Mouse (Mus musculus) heart, embryonic 14.5 days (tissue): ENCODE data around the gene Rpl36al. TPM values are rescaled to one million over a fixed set of nuclear protein-coding genes. Genes with fewer than 3 reads are reported as not detected.

Experiments
- ATAC-seq: fragments of 200-750 bp; cut with Nextera tagmentation; 2 replicates; pipeline ENCODE4 v1.8.0; 2017; ENCODE audit warnings: low read depth, moderate TSS enrichment; ENCODE audit not compliant: insufficient number of reproducible peaks, insufficient read depth, low FRiP score
- H3K27ac ChIP-seq, 2 experiments: fragments of 200-500 bp in 1 of 2; fragments of 300-500 bp in 1 of 2; sonication (generic) in 1 of 2; replicated peaks in 1 of 2; 2 replicates each; pipeline ENCODE4 v1.5.1; 2012 to 2014; ENCODE audit warnings: low read depth in 2 of 2, low read length in 2 of 2, control low read depth in 1 of 2, mild to moderate bottlenecking in 1 of 2, mixed read lengths in 1 of 2; ENCODE audit not compliant: control insufficient read depth in 1 of 2, insufficient read depth in 1 of 2
- H3K27me3 ChIP-seq: fragments of 300-500 bp; sonication (generic); 2 replicates; pipeline ENCODE4 v1.6.1; 2014; ENCODE audit warnings: mild to moderate bottlenecking, low read length, control low read depth; ENCODE audit not compliant: control insufficient read depth, insufficient read depth
- H3K36me3 ChIP-seq: fragments of 300-500 bp; sonication (generic); 2 replicates; pipeline ENCODE4 v1.6.1; 2014; ENCODE audit warnings: mild to moderate bottlenecking, control low read depth, low read length, mixed read lengths; ENCODE audit not compliant: control insufficient read depth, insufficient read depth
- H3K4me1 ChIP-seq, 2 experiments: fragments of 200-500 bp in 1 of 2; fragments of 300-500 bp in 1 of 2; sonication (generic) in 1 of 2; 2 replicates each; pipeline ENCODE4 v1.6.1; 2012 to 2014; ENCODE audit warnings: low read length in 2 of 2, control low read depth in 1 of 2, mixed read lengths in 1 of 2; ENCODE audit not compliant: control insufficient read depth in 2 of 2, insufficient read depth in 2 of 2
- H3K4me2 ChIP-seq: fragments of 300-500 bp; sonication (generic); 2 replicates; pipeline ENCODE4 v1.6.1; 2014; ENCODE audit warnings: mild to moderate bottlenecking, low read length
- H3K4me3 ChIP-seq, 2 experiments: fragments of 200-500 bp in 1 of 2; fragments of 300-500 bp in 1 of 2; sonication (generic) in 1 of 2; 2 replicates each; pipeline ENCODE4 v1.5.1; 2012 to 2014; ENCODE audit warnings: low read length in 2 of 2, mild to moderate bottlenecking in 2 of 2, control low read depth in 1 of 2, low read depth in 1 of 2, moderate library complexity in 1 of 2; ENCODE audit not compliant: control insufficient read depth in 1 of 2, insufficient read depth in 1 of 2
- H3K9ac ChIP-seq: fragments of 300-500 bp; sonication (generic); 2 replicates; pipeline ENCODE4 v1.6.1; 2014; ENCODE audit warnings: mild to moderate bottlenecking, low read length
- H3K9me3 ChIP-seq: fragments of 300-500 bp; sonication (generic); 2 replicates; pipeline ENCODE4 v1.6.1; 2016; ENCODE audit warnings: low read length, control low read depth; ENCODE audit not compliant: control insufficient read depth
- WGBS: fragments of 180-500 bp; shearing (Covaris S2); extraction: QIAGEN DNeasy Blood & Tissue Kit; methylation state at CpG from one replicate; pipeline ENCODE4 v1.1.7; 2014; 5-methylcytosine and 5-hydroxymethylcytosine counted together
- polyA plus RNA-seq: library from polyadenylated mRNA; unstranded; fragments of >200 nt; fragmentation: Nextera tagmentation; extraction: Ambion mirVana; gene quantifications from 2 replicates; pipeline ENCODE4 v1.2.1, GENCODE M21; 2014

The Rpl36al gene
- polyA plus RNA-seq, 1 experiment from 2014 or later = 551 TPM

DNA sequence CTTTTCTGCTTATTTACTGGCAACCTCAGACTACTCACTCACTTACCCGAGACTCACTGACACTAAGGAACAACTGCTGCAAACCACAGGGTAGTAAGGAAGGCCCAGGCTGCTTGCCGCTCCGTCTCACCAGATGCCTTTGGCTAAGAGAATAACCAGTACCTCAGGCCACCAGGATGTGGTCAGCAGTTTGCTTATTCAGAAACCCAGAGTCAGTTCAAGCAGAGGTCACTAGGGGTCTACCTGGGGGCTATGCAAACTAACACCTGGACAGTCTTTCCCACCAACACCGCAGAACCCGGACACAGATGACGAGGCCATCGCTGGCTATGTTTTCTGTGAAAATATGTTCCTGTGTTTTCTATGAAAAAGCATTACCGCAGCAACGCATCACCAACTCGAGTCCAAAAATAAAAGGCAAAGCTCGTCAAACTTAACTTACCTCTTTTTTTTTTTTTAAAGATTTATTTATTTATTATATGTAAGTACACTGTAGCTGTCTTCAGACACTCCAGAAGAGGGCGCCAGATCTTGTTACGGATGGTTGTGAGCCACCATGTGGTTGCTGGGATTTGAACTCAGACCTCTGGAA is 29.4 kb upstream of the Rpl36al start:
- Histone ChIP-seq H3K4me1 (no peaks in the 10 kb centered on the region), H3K9ac (no peak overlapping the region), H3K4me3 (no peak overlapping the region), H3K9me3 (no peaks in the 10 kb centered on the region), H3K27me3 (no peaks in the 10 kb centered on the region), H3K4me2 (no peak overlapping the region), H3K27ac (no peak overlapping the region), H3K36me3 (peaks cover 80% of the 10 kb centered on the region)
- no peak for ATAC-seq
- 93% methylated on average over 13 of the region's 13 CpGs for WGBS

DNA sequence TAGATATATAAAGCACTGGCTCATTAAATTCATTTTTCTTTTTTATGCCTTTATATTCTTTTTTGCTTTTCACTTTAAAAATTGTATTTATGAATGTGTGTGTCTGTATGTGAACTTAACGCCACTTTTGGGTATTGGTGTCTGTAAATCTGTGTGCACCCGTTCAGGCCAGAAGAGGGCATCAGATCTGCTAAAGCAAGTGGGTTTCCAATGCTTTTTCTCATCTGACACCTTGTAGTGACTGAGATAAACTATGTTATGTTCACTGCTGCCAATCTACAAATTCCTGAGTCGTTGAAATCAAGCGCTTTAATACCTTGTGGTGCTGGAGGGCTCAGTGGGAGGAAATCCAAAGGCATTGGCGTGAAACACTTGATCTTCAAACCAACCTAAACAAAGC is 27.2 kb upstream of the Rpl36al start:
- 38% methylated on average over 5 of the region's 5 CpGs for WGBS
- ATAC-seq = no peak
- Histone ChIP-seq H3K9ac (no peak overlapping the region), H3K4me1 (no peaks in the 10 kb centered on the region), H3K36me3 (peaks cover 71% of the 10 kb centered on the region), H3K4me3 (no peak overlapping the region), H3K9me3 (no peaks in the 10 kb centered on the region), H3K4me2 (peak overlapping the region; percentile 25; the same call in 1 of the 2 replicates), H3K27ac (0 out of 4 replicates have a peak overlapping the region, but pooled peaks of 1 of the 2 experiments have one; percentile 41), H3K27me3 (no peaks in the 10 kb centered on the region)

DNA sequence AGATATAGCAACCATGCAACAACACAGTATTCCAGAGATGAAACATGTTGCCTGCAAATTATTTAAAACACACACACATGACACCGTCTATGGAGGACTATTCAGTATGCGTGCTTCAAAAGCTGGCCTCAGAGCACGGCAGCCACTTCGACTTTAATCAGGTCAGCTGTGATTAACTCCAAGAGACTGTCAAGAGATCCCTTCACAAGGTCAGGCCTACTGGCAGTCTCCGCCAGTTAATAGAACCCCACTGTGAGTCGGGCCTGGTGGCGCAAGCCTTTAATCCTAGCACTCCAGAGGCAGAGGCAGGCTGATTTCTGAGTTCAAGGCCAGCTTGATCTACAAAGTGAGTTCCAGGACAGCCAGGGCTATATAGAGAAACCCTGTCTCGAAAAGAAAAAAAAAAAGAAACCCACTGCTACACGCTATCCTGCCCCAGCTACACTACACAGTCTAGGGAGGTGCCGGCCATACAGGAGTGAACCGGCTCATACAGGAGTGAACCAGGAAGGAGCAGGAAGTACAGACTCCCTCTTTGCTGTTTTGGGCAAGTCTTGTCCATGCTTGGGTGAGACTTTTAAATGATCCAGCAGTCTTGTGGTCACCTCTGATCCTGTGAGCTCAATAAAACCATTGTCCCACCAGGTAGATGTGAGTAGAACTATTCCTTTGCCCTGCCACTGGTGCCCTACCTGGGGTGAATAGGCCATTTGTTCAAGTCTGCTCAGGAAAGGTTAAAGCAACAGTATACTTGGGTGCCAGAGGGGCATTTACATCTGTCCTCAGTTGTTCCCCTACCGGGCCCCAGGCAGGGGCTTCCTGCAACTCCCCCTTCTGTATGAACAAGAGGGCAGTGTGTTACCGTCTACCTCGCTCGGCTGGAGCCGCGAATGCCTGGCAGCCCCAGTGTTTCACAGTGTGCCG is 26.4 kb upstream of the Rpl36al start:
- peaks cover 66% of the 10 kb centered on the region for H3K36me3 ChIP-seq
- 82% methylated on average over 18 of the region's 18 CpGs for WGBS
- no peaks in the 10 kb centered on the region for H3K4me1 ChIP-seq
- no peaks in the 10 kb centered on the region for H3K9me3 ChIP-seq
- no peaks in the 10 kb centered on the region for H3K27me3 ChIP-seq
- H3K4me3 ChIP-seq = no peak overlapping the region
- no peak overlapping the region for H3K27ac ChIP-seq
- no peak for ATAC-seq
- no peak overlapping the region for H3K9ac ChIP-seq
- H3K4me2 ChIP-seq = no peak overlapping the region

DNA sequence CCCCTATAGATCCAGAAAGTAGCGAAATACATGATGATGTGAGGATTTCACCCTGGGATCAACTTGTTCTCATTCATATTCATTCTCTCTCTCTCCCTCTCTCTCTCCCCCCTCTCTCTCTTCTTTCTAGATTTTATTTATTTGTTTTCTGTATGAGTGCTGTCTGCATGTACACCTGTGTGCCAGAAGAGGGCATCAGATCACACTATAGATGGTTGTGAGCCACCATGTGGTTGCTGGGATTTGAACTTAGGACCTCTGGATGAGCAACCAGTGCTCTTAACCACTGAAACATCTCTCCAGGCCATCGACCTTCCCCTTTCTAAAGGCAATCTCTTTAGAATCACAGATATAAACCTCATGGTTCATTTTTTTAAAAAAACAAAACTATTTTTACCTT is 24.6 kb upstream of the Rpl36al start:
- Histone ChIP-seq H3K27me3 (no peaks in the 10 kb centered on the region), H3K9ac (no peak overlapping the region), H3K4me2 (no peak overlapping the region), H3K4me3 (no peak overlapping the region), H3K9me3 (no peaks in the 10 kb centered on the region), H3K4me1 (no peaks in the 10 kb centered on the region), H3K36me3 (peaks cover 50% of the 10 kb centered on the region), H3K27ac (no peak overlapping the region)
- ATAC-seq = no peak
- WGBS = 88% methylated on average over 2 of the region's 2 CpGs

DNA sequence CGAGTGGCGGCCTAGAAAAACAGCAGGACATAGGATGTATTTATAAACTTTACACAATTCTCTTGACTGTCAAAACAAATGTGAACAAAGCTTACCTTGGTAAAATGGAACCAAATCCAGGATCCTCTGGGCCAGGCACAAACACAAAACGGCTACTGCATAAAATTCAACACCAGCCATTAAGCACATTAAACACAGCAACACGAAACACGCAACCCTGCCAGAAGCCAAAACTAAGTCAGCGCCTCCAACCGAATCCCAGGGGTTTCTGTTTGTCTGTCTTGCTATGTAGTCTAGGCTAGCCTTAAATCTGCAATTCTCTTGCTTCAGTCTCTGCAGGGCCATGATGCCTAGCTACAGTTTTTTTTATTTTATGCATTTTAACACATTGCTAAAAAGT is 24.0 kb upstream of the Rpl36al start:
- no peak for ATAC-seq
- 93% methylated on average over 7 of the region's 7 CpGs for WGBS
- H3K36me3 ChIP-seq = peaks cover 51% of the 10 kb centered on the region
- no peak overlapping the region for H3K4me2 ChIP-seq
- no peaks in the 10 kb centered on the region for H3K4me1 ChIP-seq
- no peak overlapping the region for H3K27ac ChIP-seq
- no peaks in the 10 kb centered on the region for H3K9me3 ChIP-seq
- H3K4me3 ChIP-seq = no peak overlapping the region
- H3K27me3 ChIP-seq = no peaks in the 10 kb centered on the region
- H3K9ac ChIP-seq = no peak overlapping the region

DNA sequence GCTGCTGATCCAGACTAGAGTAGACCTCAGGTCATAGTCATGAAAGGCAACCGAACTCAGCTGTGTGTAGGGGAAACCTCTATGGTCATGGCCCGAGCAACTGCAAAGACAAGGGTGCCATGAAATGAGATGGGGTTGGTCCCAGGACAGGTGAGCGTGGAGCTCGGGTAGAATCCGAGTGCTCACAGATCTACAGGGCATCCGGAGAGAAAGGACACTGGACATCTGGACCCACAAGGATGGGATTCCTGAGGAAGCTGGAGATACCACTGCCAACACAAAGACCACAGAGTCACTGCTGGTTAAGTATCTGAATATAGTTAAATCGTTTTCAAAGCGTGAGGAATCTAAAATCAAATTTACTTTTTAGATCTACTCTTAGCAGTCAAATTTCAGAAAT is 23.5 kb upstream of the Rpl36al start:
- WGBS = 91% methylated on average over 8 of the region's 8 CpGs
- Histone ChIP-seq H3K27ac (no peak overlapping the region), H3K9me3 (no peaks in the 10 kb centered on the region), H3K36me3 (peaks cover 51% of the 10 kb centered on the region), H3K4me3 (no peak overlapping the region), H3K27me3 (no peaks in the 10 kb centered on the region), H3K9ac (no peak overlapping the region), H3K4me1 (no peaks in the 10 kb centered on the region), H3K4me2 (no peak overlapping the region)
- no peak for ATAC-seq

DNA sequence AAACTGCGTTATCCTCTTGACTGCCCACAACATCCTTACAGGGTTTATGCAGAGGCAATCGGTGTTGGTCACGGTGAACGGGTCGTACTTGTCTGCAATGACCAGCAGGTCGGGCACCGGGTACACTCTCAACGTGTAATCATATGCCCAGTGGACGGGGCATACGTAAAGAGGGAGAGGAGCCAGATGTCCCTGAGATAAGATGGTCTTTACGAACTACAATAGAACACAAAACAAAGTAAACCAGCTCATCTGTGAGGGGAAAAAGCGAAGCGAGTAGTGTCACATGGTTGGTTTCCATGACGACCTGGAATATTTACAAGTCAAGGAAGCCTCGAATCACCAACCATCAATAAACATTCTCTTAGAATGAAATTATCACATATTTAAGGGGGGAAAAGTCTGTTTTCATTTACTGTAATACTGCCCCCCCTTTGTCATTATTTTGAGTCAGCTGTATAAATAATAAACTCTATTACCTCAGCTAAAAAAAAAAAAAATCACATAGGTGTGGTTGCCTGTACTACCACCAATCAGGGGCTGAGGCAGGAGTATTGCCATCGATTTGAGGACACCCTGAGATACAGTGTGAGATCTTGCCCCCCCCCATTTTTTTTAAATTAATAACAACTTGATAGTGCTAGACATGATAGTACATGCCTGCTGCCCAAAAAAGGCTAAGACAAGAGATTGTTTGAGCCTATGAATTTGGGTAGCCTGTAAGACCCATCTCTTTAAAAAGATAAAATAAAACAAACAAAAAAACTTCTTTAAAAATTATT is 20.4 kb upstream of the Rpl36al start, which contains the start of gene Gm49384:
TSS of gene Gm49384 (minus strand) at position 216 of the 782 bp plus-strand sequence.
- Histone ChIP-seq H3K27ac (no peak within 1 kb of the TSS), H3K36me3 (peaks cover 61% of the 10 kb centered on the region), H3K9ac (no peak within 1 kb of the TSS), H3K4me2 (no peak within 1 kb of the TSS), H3K27me3 (no peaks in the 10 kb centered on the region), H3K9me3 (no peaks in the 10 kb centered on the region), H3K4me1 (0 out of 4 replicates have a peak, but pooled peaks cover 0 to under 1% of the 10 kb centered on the region in 2 experiments), H3K4me3 (no peak within 1 kb of the TSS)
- no peak for ATAC-seq
- WGBS = 86% methylated on average over 16 of the region's 16 CpGs
